Mouse (Mus musculus) liver, postnatal 0 days (tissue): ENCODE data around the gene Thsd7a.

Experiments used
- CTCF ChIP-seq: sonication (generic); IDR thresholded peaks from 2 replicates; pipeline ENCODE4 v1.5.1; 2016; ENCODE audit warnings: antibody characterized with exemption, low read depth
- EP300 ChIP-seq: IDR thresholded peaks from 2 replicates; pipeline ENCODE4 v1.6.1; 2016; ENCODE audit warnings: antibody characterized with exemption, low read depth, mild to moderate bottlenecking

GRCm38 (mm10) chr6:12551176-12551575, 198.0 kb downstream of the Thsd7a start:
- TF ChIP-seq CTCF (no peak), EP300 (no peak)
